Mouse (Mus musculus): Measurements from ENCODE around the gene Gpr63. TPM values are rescaled to one million over a fixed set of nuclear protein-coding genes. Genes with fewer than 3 reads are reported as not detected.
"Not testable (repeated sequence)": the region's sequence is repeated elsewhere in the genome, so short reads cannot be mapped to it uniquely, and the experiment has no call there.

The Gpr63 gene
- 1.2 and 2.2 TPM in 2 replicates for polyA plus RNA-seq (2016; fragmentation: Nextera tagmentation; extraction: Ambion mirVana)

DNA sequence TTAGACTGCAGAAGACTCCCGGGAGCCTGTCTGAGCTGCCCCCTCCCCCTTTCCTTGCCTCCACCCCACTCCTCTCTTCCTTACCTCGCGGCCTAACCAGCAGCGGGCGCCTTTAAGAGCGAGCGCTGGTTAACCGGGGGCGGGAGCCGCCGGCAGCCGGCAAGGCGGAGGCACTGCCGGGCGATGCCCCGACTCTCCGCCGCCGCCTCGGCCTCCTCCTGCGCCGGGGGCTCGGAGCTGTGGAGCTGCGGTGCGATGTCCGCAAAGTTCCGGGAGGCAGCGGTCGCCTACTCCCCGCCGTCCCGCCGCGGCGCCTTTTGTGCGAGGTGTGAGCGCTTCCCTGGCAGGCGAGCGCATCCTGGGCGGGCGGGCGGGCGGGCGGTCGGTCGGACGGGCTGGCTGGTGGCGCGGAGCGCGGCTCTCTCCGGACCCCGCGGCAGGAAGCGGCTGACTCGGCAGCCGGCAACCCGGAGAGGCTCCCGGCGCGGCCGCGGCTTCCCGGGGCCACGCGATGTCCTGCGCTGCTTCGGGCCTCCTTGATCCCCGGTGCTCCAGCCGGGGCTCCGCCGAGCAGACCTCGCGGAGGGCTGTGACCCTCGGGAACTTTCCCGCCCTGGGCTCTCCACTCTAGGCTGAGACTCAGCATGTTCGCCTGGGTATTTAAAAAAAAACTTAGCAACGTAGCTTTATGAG is at the start of gene Gpr63:
TSS of gene Gpr63 (plus strand) at position 109 of the 693 bp plus-strand sequence.
- no peaks in the 10 kb centered on the region for H3K9me3 ChIP-seq
- H3K9ac ChIP-seq (replicated peaks): peak within 1 kb of the TSS; percentile 81
- peak within 1 kb of the TSS; percentile 91 for H3K27ac ChIP-seq (replicated peaks)
- H3K4me2 ChIP-seq (replicated peaks): peak within 1 kb of the TSS; percentile 63
- H3K27me3 ChIP-seq: peaks cover 5% of the 10 kb centered on the region; the same call in 1 of the 2 replicates
- H3K36me3 ChIP-seq: no peaks in the 10 kb centered on the region
- peaks cover 12% of the 10 kb centered on the region; the same call in 1 of the 2 replicates for H3K4me1 ChIP-seq
- peak within 1 kb of the TSS; percentile 65 for H3K4me3 ChIP-seq
- peak; percentile 97 for ATAC-seq (ENCODE audit: low FRiP score, low read depth)
- WGBS: under 1% methylated on average over 55 of the region's 78 CpGs

DNA sequence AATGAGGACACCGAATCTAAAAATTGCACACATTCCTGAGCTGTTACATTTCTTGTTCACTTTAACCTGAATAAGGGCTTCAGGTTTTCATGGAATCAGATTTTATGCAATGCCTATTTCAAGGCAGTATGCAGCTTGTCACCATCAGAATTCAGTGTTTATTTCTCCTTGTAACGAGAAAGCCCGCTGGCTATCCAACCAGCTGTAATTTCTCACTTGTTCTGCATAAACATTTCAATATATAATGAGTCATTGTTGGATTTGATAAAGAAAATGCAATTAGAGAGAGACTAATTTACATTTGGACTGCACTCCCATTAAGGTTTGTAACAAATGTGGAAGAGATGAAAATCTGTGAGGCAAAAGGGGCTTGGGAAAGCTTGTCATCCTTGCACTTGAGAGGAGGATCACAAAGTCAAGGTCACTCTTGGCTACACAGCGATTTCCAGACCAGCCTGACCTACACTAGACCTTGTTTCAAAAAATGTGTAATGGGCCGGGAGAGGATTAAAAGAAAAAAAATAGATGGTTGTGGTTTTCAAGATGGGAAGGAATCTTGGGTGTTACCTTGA is 46.1 kb upstream of the Gpr63 start:
- 84% methylated on average over 5 of the region's 5 CpGs for WGBS
- Histone ChIP-seq H3K4me3 (no peak overlapping the region), H3K9ac (replicated peaks) (no peak overlapping the region), H3K4me1 (no peaks in the 10 kb centered on the region), H3K27me3 (no peaks in the 10 kb centered on the region), H3K9me3 (no peaks in the 10 kb centered on the region), H3K4me2 (replicated peaks) (no peak overlapping the region), H3K27ac (replicated peaks) (no peak overlapping the region), H3K36me3 (no peaks in the 10 kb centered on the region)
- ATAC-seq (ENCODE audit: low FRiP score, low read depth): no peak

GRCm38 (mm10) chr4:24924726-24925125 is 41.5 kb upstream of the Gpr63 start:
- ATAC-seq (ENCODE audit: low FRiP score, low read depth): no peak
- no peaks in the 10 kb centered on the region for H3K36me3 ChIP-seq
- no peaks in the 10 kb centered on the region for H3K9me3 ChIP-seq
- H3K4me1 ChIP-seq: no peaks in the 10 kb centered on the region
- no peak overlapping the region for H3K27ac ChIP-seq (replicated peaks)
- no peak overlapping the region for H3K4me3 ChIP-seq
- no peak overlapping the region for H3K9ac ChIP-seq (replicated peaks)
- H3K27me3 ChIP-seq: no peaks in the 10 kb centered on the region
- WGBS: 77% methylated on average over 2 of the region's 2 CpGs
- no peak overlapping the region for H3K4me2 ChIP-seq (replicated peaks)

GRCm38 (mm10) chr4:24928260-24928780 is 37.9 kb upstream of the Gpr63 start:
- no peaks in the 10 kb centered on the region for H3K27me3 ChIP-seq
- H3K9ac ChIP-seq (replicated peaks): no peak overlapping the region
- H3K27ac ChIP-seq (replicated peaks): no peak overlapping the region
- 91% methylated on average over 5 of the region's 5 CpGs for WGBS
- H3K4me2 ChIP-seq (replicated peaks): no peak overlapping the region
- H3K4me1 ChIP-seq: no peaks in the 10 kb centered on the region
- H3K36me3 ChIP-seq: no peaks in the 10 kb centered on the region
- no peaks in the 10 kb centered on the region for H3K9me3 ChIP-seq
- ATAC-seq (ENCODE audit: low FRiP score, low read depth): no peak
- H3K4me3 ChIP-seq: no peak overlapping the region

DNA sequence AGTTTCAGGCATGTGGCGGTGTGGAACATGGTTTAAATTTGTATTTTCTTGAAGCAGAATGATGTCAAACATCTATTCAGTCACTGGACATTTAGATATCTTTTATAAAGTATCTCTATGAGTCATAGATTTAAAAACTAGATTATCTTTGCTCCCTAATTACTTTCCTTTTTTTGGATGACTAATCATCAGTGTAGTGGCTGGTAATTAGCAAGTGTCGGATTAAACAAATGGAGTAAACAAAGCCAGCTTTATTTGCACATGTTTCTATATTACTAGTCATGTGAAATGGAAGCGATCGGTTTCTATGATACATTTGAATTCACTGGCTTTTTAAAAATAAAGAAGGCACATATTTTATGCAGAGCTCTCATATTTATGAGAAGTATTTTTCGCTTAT is 37.3 kb upstream of the Gpr63 start:
- 86% methylated on average over 5 of the region's 5 CpGs for WGBS

DNA sequence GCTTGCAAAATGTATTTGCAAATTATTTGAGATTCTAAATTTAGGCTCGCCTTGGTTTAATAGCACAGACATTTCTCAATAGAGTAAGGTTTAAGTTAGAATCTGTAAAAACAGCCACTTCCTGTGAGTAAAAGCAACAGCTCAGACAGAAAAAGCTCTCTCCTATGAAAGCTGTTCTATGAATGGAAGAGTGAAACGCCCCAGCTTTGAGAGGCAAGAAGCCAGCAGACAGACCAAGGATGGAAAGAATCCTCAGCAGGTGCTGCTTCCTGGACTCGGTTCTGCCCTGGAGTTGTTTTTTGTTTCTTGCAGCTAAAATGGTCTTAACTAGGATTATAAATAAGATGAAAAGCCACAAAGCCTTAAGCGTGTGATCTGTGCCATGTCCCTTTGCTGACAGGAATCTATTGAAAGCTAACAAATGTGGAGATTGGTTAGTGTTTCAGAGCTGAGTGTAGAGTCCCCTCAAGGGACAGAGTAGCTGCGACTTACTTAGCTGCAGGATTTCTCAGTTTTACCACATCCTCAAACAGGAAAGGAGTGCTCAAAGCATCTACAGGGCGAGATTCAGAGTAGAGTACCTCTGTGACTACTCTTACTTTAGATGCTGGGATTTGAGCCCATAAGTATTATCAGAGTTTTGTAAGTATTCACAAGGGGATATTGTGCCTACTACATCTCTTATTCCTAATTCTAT is 23.3 kb upstream of the Gpr63 start:
- H3K9ac ChIP-seq (replicated peaks): no peak overlapping the region
- no peak overlapping the region for H3K4me3 ChIP-seq
- H3K9me3 ChIP-seq: no peaks in the 10 kb centered on the region
- 0 out of 2 replicates have a peak, but pooled peaks cover 4% of the 10 kb centered on the region for H3K4me1 ChIP-seq
- H3K4me2 ChIP-seq (replicated peaks): no peak overlapping the region
- H3K36me3 ChIP-seq: no peaks in the 10 kb centered on the region
- no peaks in the 10 kb centered on the region for H3K27me3 ChIP-seq
- WGBS: 32% methylated on average over 6 of the region's 6 CpGs
- H3K27ac ChIP-seq (replicated peaks): no peak overlapping the region
- ATAC-seq (ENCODE audit: low FRiP score, low read depth): no peak

More for the DNA sequence above, 37.3 kb upstream of the Gpr63 start:
- no peak overlapping the region for H3K27ac ChIP-seq (replicated peaks)
- H3K4me2 ChIP-seq (replicated peaks): no peak overlapping the region
- no peak overlapping the region for H3K9ac ChIP-seq (replicated peaks)
- H3K9me3 ChIP-seq: no peaks in the 10 kb centered on the region
- no peak overlapping the region for H3K4me3 ChIP-seq
- H3K36me3 ChIP-seq: no peaks in the 10 kb centered on the region
- no peaks in the 10 kb centered on the region for H3K4me1 ChIP-seq
- ATAC-seq (ENCODE audit: low FRiP score, low read depth): no peak
- H3K27me3 ChIP-seq: no peaks in the 10 kb centered on the region

DNA sequence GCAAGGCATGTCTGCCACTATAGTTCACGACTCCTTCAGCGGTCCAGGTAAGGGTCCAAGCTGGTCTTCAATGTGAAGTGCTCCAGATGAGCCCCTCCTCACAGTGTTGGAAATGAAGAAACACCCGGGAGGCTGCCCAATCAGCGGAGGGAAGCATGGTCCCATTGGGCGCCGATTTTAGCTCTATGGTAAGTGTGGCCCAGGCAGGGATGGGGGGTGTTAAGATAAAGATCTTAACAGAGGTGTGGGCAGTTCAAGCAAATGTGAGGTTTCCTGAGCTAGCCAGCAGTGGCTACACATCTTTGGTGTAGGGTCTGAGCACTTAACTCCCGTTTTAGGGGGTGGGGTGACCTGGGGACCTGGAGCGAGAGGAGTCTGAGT is 299 bp upstream of the Gpr63 start:
- no peak for ATAC-seq (ENCODE audit: low FRiP score, low read depth)
- H3K9ac ChIP-seq (replicated peaks): peak overlapping the region; percentile 81
- no peaks in the 10 kb centered on the region for H3K36me3 ChIP-seq
- H3K4me3 ChIP-seq: peak overlapping the region; percentile 65
- peak overlapping the region; percentile 63 for H3K4me2 ChIP-seq (replicated peaks)
- peaks cover 5% of the 10 kb centered on the region; the same call in 1 of the 2 replicates for H3K27me3 ChIP-seq
- H3K9me3 ChIP-seq: no peaks in the 10 kb centered on the region
- 5% methylated on average over 8 of the region's 8 CpGs for WGBS
- peaks cover 12% of the 10 kb centered on the region; the same call in 1 of the 2 replicates for H3K4me1 ChIP-seq
- H3K27ac ChIP-seq (replicated peaks): peak overlapping the region; percentile 91; the same call in 1 of the 2 replicates

- no peak overlapping the region for H3K27ac ChIP-seq (replicated peaks)
- ATAC-seq (ENCODE audit: low FRiP score, low read depth): no peak
- 22% methylated on average over 7 of the region's 7 CpGs for WGBS
Measured at GRCm38 (mm10) chr4:24967251-24967650, 1.0 kb downstream of the Gpr63 start.

GRCm38 (mm10) chr4:24978589-24978988 is 12.4 kb downstream of the Gpr63 start:
- Histone ChIP-seq H3K4me2 (replicated peaks) (no peak overlapping the region), H3K4me3 (no peak overlapping the region), H3K27me3 (no peaks in the 10 kb centered on the region), H3K27ac (replicated peaks) (no peak overlapping the region), H3K36me3 (no peaks in the 10 kb centered on the region), H3K9me3 (no peaks in the 10 kb centered on the region), H3K9ac (replicated peaks) (no peak overlapping the region), H3K4me1 (peaks cover 5% of the 10 kb centered on the region; the same call in 1 of the 2 replicates)
- ATAC-seq (ENCODE audit: low FRiP score, low read depth): 0 out of 2 replicates have a peak, but pooled peaks have one; percentile 31
- WGBS: 43% methylated on average over 4 of the region's 4 CpGs

More at GRCm38 (mm10) chr4:24967251-24967650, 1.0 kb downstream of the Gpr63 start:
- H3K9me3 ChIP-seq: no peaks in the 10 kb centered on the region
- peaks cover 5% of the 10 kb centered on the region; the same call in 1 of the 2 replicates for H3K27me3 ChIP-seq
- peak overlapping the region; percentile 65 for H3K4me3 ChIP-seq
- H3K4me2 ChIP-seq (replicated peaks): peak overlapping the region; percentile 63
- peaks cover 12% of the 10 kb centered on the region; the same call in 1 of the 2 replicates for H3K4me1 ChIP-seq
- H3K36me3 ChIP-seq: no peaks in the 10 kb centered on the region
- H3K9ac ChIP-seq (replicated peaks): peak overlapping the region; percentile 81

GRCm38 (mm10) chr4:24985612-24986011 is 19.4 kb downstream of the Gpr63 start:
- WGBS: 89% methylated on average over 5 of the region's 5 CpGs
- ATAC-seq (ENCODE audit: low FRiP score, low read depth): no peak
- Histone ChIP-seq H3K4me2 (replicated peaks) (no peak overlapping the region), H3K27me3 (no peaks in the 10 kb centered on the region), H3K9me3 (no peaks in the 10 kb centered on the region), H3K27ac (replicated peaks) (no peak overlapping the region), H3K36me3 (no peaks in the 10 kb centered on the region), H3K9ac (replicated peaks) (no peak overlapping the region), H3K4me1 (no peaks in the 10 kb centered on the region), H3K4me3 (no peak overlapping the region)

- Histone ChIP-seq H3K27me3 (no peaks in the 10 kb centered on the region), H3K27ac (replicated peaks) (no peak overlapping the region), H3K9me3 (no peaks in the 10 kb centered on the region), H3K36me3 (no peaks in the 10 kb centered on the region), H3K4me1 (no peaks in the 10 kb centered on the region), H3K4me3 (no peak overlapping the region), H3K4me2 (replicated peaks) (no peak overlapping the region), H3K9ac (replicated peaks) (no peak overlapping the region)
- ATAC-seq (ENCODE audit: low FRiP score, low read depth): no peak
- WGBS: 94% methylated on average over 2 of the region's 2 CpGs
Measured at GRCm38 (mm10) chr4:24991475-24991874, 25.3 kb downstream of the Gpr63 start.

GRCm38 (mm10) chr4:25009328-25009727 is 43.1 kb downstream of the Gpr63 start:
- not testable (repeated sequence) for H3K4me2 ChIP-seq (replicated peaks); H3K9ac ChIP-seq (replicated peaks); H3K9me3 ChIP-seq; H3K27ac ChIP-seq (replicated peaks); ATAC-seq (ENCODE audit: low FRiP score, low read depth); H3K4me3 ChIP-seq; H3K4me1 ChIP-seq; H3K27me3 ChIP-seq
- peaks cover 19% of the 10 kb centered on the region for H3K36me3 ChIP-seq
- WGBS: 90% methylated on average over 8 of the region's 8 CpGs

Measured in midbrain, embryonic 12.5 days (tissue).